Mouse (Mus musculus) mesoderm, embryonic 11.5 days (tissue): ENCODE measurements around the gene Glp2r.
A peak's percentile ranks its signal among the peaks of the same experiment; 100 is the strongest.

Experiments used
- DNase-seq: peaks from one replicate; pipeline ENCODE4 v3.0.0-alpha.2; 2012; ENCODE audit warnings: low read depth, low spot score

Glp2r gene

GRCm38 (mm10) chr11:67771053-67771452 is at the start of gene Glp2r:
TSS of gene Glp2r (minus strand) at chr11:67771153.
- DNase-seq: no peak

GRCm38 (mm10) chr11:67820221-67820620 is 49.3 kb upstream of the Glp2r start:
- peak; percentile 67 for DNase-seq

GRCm38 (mm10) chr11:67819604-67820003 is 48.7 kb upstream of the Glp2r start:
- DNase-seq: peak; percentile 58

GRCm38 (mm10) chr11:67811535-67811934 is 40.6 kb upstream of the Glp2r start:
- no peak for DNase-seq

GRCm38 (mm10) chr11:67808051-67808450 is 37.1 kb upstream of the Glp2r start:
- no peak for DNase-seq

- DNase-seq: no peak
These were observed 36.1 kb upstream of the Glp2r start for GRCm38 (mm10) chr11:67806832-67807597.

- DNase-seq: no peak
These were observed 34.6 kb upstream of the Glp2r start for GRCm38 (mm10) chr11:67805538-67805937.

GRCm38 (mm10) chr11:67801169-67801568 is 30.2 kb upstream of the Glp2r start:
- DNase-seq: no peak

GRCm38 (mm10) chr11:67800130-67800723 is 29.3 kb upstream of the Glp2r start:
- DNase-seq: no peak

GRCm38 (mm10) chr11:67797931-67798330 is 27.0 kb upstream of the Glp2r start, which contains the start of gene Dhrs7c:
TSS of gene Dhrs7c (plus strand) at chr11:67798187.
- DNase-seq: no peak

GRCm38 (mm10) chr11:67790182-67790581 is 19.2 kb upstream of the Glp2r start:
- no peak for DNase-seq

GRCm38 (mm10) chr11:67774379-67774778 is 3.4 kb upstream of the Glp2r start, which contains the start of gene Gsg1l2:
TSS of gene Gsg1l2 (plus strand) at chr11:67774608.
- no peak for DNase-seq

GRCm38 (mm10) chr11:67772577-67772976 is 1.6 kb upstream of the Glp2r start:
- DNase-seq: peak; percentile 71

GRCm38 (mm10) chr11:67771691-67772090 is 738 bp upstream of the Glp2r start:
- DNase-seq: no peak

- DNase-seq: no peak
These were observed 13.4 kb downstream of the Glp2r start for GRCm38 (mm10) chr11:67757373-67758167.

GRCm38 (mm10) chr11:67756287-67756686 is 14.7 kb downstream of the Glp2r start:
- no peak for DNase-seq

- DNase-seq: no peak
These were observed 29.4 kb downstream of the Glp2r start for GRCm38 (mm10) chr11:67741569-67741968.

GRCm38 (mm10) chr11:67738846-67739490 is 32.0 kb downstream of the Glp2r start:
- no peak for DNase-seq

- DNase-seq: no peak
These were observed 32.6 kb downstream of the Glp2r start for GRCm38 (mm10) chr11:67738345-67738744.

- no peak for DNase-seq
These were observed 36.4 kb downstream of the Glp2r start for GRCm38 (mm10) chr11:67734597-67734996.

- no peak for DNase-seq
These were observed 37.2 kb downstream of the Glp2r start for GRCm38 (mm10) chr11:67733726-67734125.

- DNase-seq: no peak
These were observed 39.9 kb downstream of the Glp2r start for GRCm38 (mm10) chr11:67731056-67731455.
